Mouse (Mus musculus) embryonic fibroblast, embryonic 13.5 days (primary cell): ENCODE data around the gene Lime1.
A peak's percentile ranks its signal among the peaks of the same experiment; 100 is the strongest.

ENCODE experiments used
- CTCF ChIP-seq: IDR thresholded peaks from 2 replicates; pipeline ENCODE4 v1.5.1; 2011; ENCODE audit warnings: mild to moderate bottlenecking, control low read depth, low read length, moderate library complexity, borderline replicate concordance; ENCODE audit not compliant: insufficient read depth
- POLR2A ChIP-seq: IDR thresholded peaks from 2 replicates; pipeline ENCODE4 v1.6.1; 2011; ENCODE audit warnings: low read depth, mild to moderate bottlenecking, control low read depth, low read length, moderate library complexity

DNA sequence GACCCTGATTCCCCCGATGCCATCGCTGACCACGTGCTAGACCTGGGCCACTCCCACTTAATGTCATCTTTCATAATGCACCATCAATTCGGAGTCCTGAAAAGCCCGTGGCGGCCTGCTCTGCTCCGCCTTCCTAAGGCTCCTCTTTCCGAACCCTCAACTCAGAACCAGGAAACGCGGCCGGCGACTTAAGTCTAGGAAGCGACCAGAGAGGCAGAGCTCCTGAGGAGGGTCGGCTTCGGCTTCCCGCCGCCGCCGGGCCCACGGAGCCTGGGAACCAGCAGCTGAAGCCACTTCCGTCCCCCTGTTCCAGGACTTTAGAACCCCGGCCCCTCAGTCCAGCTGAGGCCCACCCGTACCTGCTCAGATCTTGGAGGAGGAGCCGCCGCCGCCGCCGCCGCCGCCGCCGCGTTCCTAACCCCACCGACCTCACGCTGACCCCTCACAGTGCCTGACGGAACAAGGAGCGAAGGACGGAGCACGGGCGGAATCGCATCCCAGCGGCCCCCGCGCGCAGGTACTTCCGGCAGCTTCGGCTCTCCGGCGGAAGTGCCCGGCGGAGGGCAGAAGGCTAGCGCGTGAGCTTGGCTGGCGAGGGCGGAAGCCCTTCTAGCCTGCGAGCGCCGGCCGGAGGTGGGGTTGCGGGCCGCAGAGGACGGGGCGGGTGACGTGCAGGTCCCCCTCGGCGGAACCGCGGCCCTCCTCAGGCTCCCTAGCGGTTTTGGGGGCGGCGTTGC lies 14.8 kb upstream of the Lime1 start, which contains the start of the genes Zgpat and Arfrp1:
- no peak for TF ChIP-seq CTCF
- TF ChIP-seq POLR2A, result peak; percentile 73
